Mouse (Mus musculus): ENCODE data around the gene Sgcb.
"Not testable (repeated sequence)": the region's sequence is repeated elsewhere in the genome, so short reads cannot be mapped to it uniquely, and the experiment has no call there.

Gene Sgcb

GRCm38 (mm10) chr5:73632291-73632690 lies 15.3 kb downstream of the Sgcb start, which contains the start of gene Lrrc66:
Lrrc66 (minus strand) TSS chr5:73632526.
- no peak for DNase-seq

- no peak for DNase-seq
Measured at GRCm38 (mm10) chr5:73631001-73631558, 16.5 kb downstream of the Sgcb start.

- DNase-seq = no peak
Measured at GRCm38 (mm10) chr5:73630141-73630540, 17.4 kb downstream of the Sgcb start.

- DNase-seq = no peak
Measured at GRCm38 (mm10) chr5:73627991-73628390, 19.6 kb downstream of the Sgcb start.

GRCm38 (mm10) chr5:73627559-73627958 lies 20.0 kb downstream of the Sgcb start:
- DNase-seq = no peak

- DNase-seq = no peak
Measured at GRCm38 (mm10) chr5:73626842-73627241, 20.7 kb downstream of the Sgcb start.

GRCm38 (mm10) chr5:73625505-73625904 lies 22.1 kb downstream of the Sgcb start:
- no peak for DNase-seq

GRCm38 (mm10) chr5:73618969-73619368 lies 28.6 kb downstream of the Sgcb start:
- DNase-seq = no peak

- DNase-seq = no peak
Measured at GRCm38 (mm10) chr5:73615211-73615610, 32.4 kb downstream of the Sgcb start.

- DNase-seq = no peak
Measured at GRCm38 (mm10) chr5:73613296-73613695, 34.3 kb downstream of the Sgcb start.

- no peak for DNase-seq
Measured at GRCm38 (mm10) chr5:73611071-73611470, 36.5 kb downstream of the Sgcb start.

GRCm38 (mm10) chr5:73604964-73605363 lies 42.6 kb downstream of the Sgcb start:
- no peak for DNase-seq

GRCm38 (mm10) chr5:73604542-73604941 lies 43.0 kb downstream of the Sgcb start:
- DNase-seq = no peak

GRCm38 (mm10) chr5:73602865-73603264 lies 44.7 kb downstream of the Sgcb start:
- DNase-seq = no peak

GRCm38 (mm10) chr5:73601361-73601763 lies 46.2 kb downstream of the Sgcb start:
- DNase-seq = no peak

GRCm38 (mm10) chr5:73599991-73600390 lies 47.6 kb downstream of the Sgcb start:
- DNase-seq = no peak

GRCm38 (mm10) chr5:73598943-73599695 lies 48.5 kb downstream of the Sgcb start:
- no peak for DNase-seq

GRCm38 (mm10) chr5:73587119-73587518 lies 60.5 kb downstream of the Sgcb start:
- DNase-seq = no peak

- no peak for DNase-seq
Measured at GRCm38 (mm10) chr5:73586597-73586996, 61.0 kb downstream of the Sgcb start.

GRCm38 (mm10) chr5:73585212-73586115 lies 62.1 kb downstream of the Sgcb start:
- DNase-seq = peak; percentile 32

- not testable (repeated sequence) for DNase-seq
Measured at GRCm38 (mm10) chr5:73584011-73584410, 63.6 kb downstream of the Sgcb start.

All from cerebellum, adult 11-12 months (tissue).